Mouse (Mus musculus): ENCODE results near the gene Vps45.
"Not testable (repeated sequence)": the region's sequence is repeated elsewhere in the genome, so short reads cannot be mapped to it uniquely, and the experiment has no call there.

Vps45 gene

GRCm38 (mm10) chr3:95972873-95973634 is 85.2 kb downstream of the Vps45 start:
- peak; percentile 81 for DNase-seq (ENCODE audit: low read depth, low spot score)

DNA sequence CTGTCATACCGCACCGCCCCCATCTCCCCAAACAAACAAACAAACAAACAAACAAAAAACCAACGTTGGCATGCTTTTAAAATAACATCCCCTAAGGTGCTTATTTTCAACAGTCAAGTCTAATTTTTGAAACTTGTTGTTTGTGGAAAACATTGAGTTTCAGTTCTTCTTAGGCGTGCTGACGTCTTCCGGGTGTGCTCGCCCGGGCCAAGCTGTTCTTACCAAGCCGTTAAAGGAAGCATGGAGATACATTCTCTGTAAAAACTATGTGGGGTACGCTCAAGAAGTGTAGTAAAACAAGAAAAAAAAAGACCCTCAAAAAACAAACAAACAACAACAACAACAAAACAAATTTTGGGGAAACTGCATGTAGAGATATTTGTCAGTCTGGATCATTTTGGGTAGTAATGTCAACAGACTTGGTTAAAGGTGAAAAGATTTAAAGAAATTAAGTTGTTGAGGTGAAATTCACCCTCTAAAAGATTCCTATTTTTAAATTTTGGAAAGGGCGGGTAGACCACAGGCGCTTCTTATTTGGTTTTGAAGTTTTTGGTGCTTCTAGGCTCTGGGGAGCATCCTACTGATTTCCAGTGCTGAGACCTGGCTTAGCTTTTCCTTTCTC is 85.9 kb downstream of the Vps45 start:
- peak; percentile 57 for DNase-seq (ENCODE audit: low read depth, low spot score)

GRCm38 (mm10) chr3:95970661-95971060 is 87.6 kb downstream of the Vps45 start:
- DNase-seq (ENCODE audit: low read depth, low spot score), result not testable (repeated sequence)

GRCm38 (mm10) chr3:95969277-95969676 is 89.0 kb downstream of the Vps45 start:
- no peak for DNase-seq (ENCODE audit: low read depth, low spot score)

GRCm38 (mm10) chr3:95965518-95966451 is 92.5 kb downstream of the Vps45 start:
- peak; percentile 65 for DNase-seq (ENCODE audit: low read depth, low spot score)

DNA sequence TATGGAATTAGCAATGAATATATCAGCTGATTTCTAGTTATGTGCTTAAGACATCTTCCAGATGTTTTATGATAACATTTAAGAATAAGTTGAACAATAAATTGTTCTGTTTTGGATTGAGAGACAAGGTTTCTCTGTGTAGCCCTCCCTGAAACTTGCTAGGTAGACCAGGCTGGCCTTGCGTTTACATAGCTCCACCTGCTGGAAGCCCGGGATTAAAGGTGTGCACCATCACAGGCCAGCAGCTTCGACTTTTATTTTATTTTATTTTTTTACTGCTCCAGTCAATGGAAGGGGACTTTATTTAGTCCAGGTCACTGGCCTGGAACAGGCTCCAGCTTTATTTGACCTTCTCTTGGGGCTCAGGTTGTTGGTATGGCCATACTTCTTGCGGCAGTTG is 94.6 kb downstream of the Vps45 start:
- peak; percentile 61 for DNase-seq (ENCODE audit: low read depth, low spot score)

DNA sequence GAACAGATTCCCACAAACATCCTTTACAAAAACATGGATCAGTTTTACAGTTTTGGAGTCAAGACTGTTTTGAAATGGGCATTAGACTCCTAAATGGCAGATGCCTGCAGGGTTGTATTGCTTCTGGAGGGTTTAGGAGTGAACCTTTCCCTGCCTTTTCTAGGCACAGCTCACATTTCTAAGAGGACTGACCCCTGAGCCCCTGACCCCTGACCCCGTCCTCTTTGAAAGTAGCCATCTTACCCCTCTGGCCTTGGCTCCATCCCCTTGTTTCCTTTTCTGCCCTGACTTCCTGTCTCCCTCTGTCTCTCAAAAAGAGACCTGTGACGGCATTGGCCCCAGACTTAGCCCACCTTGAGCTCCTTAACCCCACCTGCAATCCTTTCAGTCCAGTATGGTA is 95.0 kb downstream of the Vps45 start:
- no peak for DNase-seq (ENCODE audit: low read depth, low spot score)

DNA sequence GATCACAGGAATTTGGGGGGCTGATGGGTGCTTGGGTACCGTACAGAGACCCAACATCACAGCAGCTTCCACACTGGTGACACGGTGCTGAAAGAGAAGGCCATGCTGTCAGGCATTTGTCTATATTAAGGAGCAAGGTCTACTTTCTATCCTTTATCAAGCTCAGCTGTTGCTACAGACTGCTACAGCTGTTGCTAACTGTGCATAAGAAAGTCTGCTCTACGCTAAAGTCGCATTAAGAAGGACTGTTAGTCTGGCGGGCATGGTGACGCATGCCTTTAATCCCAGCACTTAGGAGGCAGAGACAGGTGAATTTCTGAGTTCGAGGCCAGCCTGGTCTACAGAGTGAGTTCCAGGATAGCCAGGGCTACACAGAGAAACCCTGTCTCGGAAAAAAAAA is 96.1 kb downstream of the Vps45 start:
- DNase-seq (ENCODE audit: low read depth, low spot score), result not testable (repeated sequence)

DNA sequence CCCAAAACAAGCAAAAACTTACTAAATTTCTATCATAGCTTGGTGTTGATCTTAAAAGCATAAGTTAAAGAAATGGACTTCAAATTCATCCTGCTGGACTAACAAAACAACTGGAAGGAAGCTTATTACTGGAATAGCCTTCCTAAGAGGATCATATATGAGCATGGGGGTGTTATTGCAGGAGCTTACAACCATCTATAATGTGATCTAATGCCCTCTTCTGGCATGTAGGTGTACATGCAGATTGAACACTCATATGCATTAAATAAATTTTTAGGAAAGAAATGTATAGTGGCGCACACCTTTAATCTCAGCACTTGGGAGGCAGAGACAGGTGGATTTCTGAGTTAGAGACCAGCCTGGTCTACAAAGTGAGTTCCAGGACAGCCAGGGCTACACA is 98.5 kb downstream of the Vps45 start:
- peak; percentile 25 for DNase-seq (ENCODE audit: low read depth, low spot score)

DNA sequence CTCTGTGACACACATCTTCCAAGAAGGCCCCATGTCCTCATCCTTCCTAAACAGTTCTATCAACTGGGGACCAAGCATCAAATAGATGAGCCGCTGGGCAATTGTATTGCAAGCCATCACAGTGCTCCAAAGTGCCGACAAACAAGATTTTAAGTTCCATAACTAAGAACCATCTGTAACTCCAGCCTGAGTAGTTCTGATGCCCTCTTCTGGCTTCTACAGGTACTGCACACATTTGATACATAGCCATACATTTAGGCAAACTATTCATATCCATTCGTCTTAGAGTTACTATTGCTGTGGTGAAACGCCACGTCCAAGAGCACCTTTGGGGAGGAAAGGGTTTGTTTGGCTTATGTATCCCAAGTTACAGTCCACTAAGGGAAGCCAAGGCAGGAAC is 99.2 kb downstream of the Vps45 start:
- DNase-seq (ENCODE audit: low read depth, low spot score), result peak; percentile 57

DNA sequence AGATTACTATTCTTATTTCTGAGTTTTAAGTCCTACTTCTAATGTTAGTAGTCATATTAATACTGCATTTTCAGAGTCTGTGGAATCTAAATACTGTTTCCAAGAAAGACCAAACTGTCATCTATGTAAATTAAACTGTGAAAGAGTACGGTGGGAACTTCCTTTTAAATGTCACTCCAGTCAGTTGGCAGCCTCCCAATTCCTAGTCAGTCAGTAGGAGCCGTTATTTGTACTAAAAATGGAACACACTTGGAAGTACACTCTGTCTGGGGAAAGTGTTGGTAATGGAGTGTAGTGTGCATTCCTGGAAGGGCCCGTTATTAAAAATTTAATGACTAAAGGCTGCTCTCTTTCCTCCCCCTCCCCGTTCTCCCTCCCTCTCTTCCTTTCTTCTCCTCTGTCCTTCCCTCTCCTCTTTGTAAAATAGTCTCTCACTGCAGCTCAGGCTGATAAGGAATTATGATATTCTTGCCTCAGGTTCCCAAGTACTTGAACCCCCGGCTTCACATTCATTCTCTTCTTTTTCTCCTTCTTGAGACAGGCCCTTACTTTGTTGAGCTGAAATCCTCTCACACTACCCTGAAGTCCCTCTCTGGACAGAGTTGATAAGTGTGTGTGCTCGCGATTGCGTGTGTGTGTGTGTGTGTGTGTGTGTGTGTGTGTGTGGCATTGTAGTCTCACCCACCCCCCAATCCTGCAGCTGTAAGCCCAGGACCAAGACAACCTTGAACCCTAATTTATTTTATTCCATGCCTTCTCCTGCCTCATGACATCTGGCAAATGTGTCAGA is 100.7 kb downstream of the Vps45 start:
- no peak for DNase-seq (ENCODE audit: low read depth, low spot score)

GRCm38 (mm10) chr3:95955318-95955717 is 102.9 kb downstream of the Vps45 start:
- DNase-seq (ENCODE audit: low read depth, low spot score), result no peak

DNA sequence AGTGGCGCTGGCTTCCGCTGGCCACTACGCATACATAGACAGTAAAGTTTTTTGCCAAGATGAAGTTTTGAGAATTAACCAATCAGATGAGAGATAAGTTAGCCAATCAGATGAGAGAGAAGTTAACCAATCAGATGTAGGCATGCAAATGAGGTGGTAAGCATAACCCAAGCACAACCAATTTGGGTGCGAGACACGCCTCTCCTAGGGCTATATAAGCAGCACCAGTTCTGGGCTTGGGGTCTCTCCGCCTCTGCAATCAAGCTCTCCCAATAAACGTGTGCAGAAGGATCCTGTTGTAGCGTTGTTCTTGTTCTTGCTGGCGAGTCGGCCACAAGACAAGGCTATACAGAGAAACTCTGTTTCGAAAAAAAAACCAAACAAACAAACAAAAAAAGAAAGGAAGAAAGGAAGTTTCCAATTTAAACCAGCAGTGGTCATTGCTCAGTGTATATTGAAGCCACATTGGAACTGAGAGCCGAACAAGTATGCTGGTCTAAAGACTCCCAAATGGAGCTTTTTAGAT is 103.6 kb downstream of the Vps45 start:
- DNase-seq (ENCODE audit: low read depth, low spot score), result not testable (repeated sequence)

GRCm38 (mm10) chr3:95953522-95953921 is 104.7 kb downstream of the Vps45 start:
- no peak for DNase-seq (ENCODE audit: low read depth, low spot score)

DNA sequence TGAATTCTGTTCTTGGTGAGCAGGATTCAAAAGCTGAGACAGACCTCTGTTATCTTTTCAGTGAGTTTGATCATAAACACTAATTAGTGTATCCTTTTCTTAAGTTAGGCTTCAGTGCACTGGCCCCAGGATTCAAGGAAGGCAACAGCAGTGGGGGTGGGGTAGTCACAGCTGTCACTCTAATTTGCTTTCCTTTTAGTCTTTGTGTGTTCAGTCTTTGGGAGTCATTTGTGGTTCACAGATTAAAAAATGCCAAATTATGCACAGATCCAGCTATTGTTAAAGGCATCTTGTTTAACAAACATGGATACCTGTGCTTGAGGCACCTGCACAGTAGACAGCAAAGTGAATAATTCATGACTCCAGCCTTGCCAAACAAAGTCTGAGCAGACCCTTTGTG is 105.2 kb downstream of the Vps45 start:
- no peak for DNase-seq (ENCODE audit: low read depth, low spot score)

DNA sequence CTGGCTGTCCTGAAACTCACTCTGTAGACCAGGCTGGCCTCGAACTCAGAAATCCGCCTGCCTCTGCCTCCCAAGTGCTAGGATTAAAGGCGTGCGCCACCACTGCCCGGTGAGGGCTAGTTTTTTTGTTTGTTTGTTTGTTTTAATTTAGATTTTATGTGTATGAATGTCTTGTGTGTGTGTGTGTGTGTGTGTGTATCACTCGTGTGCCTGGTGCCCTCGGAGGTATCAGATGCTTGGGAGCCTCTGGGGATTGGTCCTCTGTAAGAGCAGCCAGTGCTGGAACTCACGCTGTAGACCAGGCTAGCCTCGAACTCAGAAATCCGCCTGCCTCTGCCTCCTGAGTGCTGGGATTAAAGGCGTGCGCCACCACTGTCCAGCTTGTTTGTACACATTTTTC is 106.7 kb downstream of the Vps45 start:
- not testable (repeated sequence) for DNase-seq (ENCODE audit: low read depth, low spot score)

DNA sequence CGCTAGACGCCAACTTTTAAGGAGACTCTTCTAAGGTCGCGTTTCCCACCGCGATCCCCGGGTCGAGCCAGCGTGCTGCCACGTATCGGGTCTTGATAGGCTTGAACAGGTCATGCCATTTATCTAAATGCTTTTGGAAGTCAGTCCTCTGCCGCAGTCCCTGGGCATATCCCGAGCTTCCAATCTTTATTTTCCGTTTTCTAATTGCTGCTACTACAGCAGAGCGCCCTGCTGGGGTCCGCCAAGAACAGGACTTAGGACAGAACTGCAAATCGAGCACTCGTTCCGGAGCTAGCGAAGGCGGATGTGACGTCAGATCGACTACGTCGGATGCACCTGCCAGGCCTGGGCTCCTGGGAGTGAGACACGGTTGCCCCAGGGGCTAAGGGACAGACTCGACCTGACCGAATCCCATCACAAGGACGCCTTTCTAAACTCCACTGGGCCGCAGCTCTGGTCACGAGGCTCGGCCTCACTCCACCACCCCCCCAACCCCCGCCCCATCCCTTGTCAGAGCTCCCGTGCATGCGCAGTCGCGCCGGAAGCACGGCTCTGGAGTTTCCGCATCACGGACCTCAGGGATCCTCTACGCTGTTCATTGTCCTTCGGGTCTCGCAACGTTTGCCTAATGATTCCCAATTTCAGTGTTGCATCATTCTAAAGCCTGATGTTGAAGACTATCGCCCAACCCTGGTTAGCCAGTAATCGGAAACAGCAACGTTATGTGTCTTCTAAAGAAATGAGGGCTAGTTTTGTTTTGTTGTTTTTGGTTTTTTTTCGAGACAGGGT is 107.3 kb downstream of the Vps45 start:
- peak; percentile 93 for DNase-seq (ENCODE audit: low read depth, low spot score)
